Mouse (Mus musculus): ENCODE data around the gene Dhx38. TPM values are rescaled to one million over a fixed set of nuclear protein-coding genes. Genes with fewer than 3 reads are reported as not detected.

Dhx38 gene
- polyA plus RNA-seq, 1 experiment from 2014 or later, result 13.9 TPM

- no peaks in the 10 kb centered on the region for H3K9me3 ChIP-seq (replicated peaks; ENCODE audit: control insufficient read depth, low read length)
- no peak for ATAC-seq (replicated peaks; ENCODE audit: extremely low read depth, insufficient read depth, low FRiP score)
- H3K4me1 ChIP-seq (ENCODE audit: control insufficient read depth, insufficient read depth, low read length), result no peaks in the 10 kb centered on the region
- H3K36me3 ChIP-seq (ENCODE audit: control insufficient read depth, insufficient read depth), result no peaks in the 10 kb centered on the region
- WGBS, result 53% methylated on average over 4 of the region's 4 CpGs
- no peaks in the 10 kb centered on the region for H3K27me3 ChIP-seq (ENCODE audit: control insufficient read depth, insufficient read depth, low read length)
- H3K9ac ChIP-seq (ENCODE audit: low read length), result no peak overlapping the region
- no peak overlapping the region for H3K4me3 ChIP-seq (ENCODE audit: low read length)
- H3K27ac ChIP-seq (ENCODE audit: low read length), result no peak overlapping the region
- no peak overlapping the region for H3K4me2 ChIP-seq (ENCODE audit: low read depth, low read length)
These were observed 10.7 kb upstream of the Dhx38 start for GRCm38 (mm10) chr8:109576311-109576710.

- Histone ChIP-seq H3K27me3 (ENCODE audit: control insufficient read depth, insufficient read depth, low read length) (no peaks in the 10 kb centered on the region), H3K4me1 (ENCODE audit: control insufficient read depth, insufficient read depth, low read length) (peaks cover 3% of the 10 kb centered on the region), H3K27ac (ENCODE audit: low read length) (no peak overlapping the region), H3K9ac (ENCODE audit: low read length) (no peak overlapping the region), H3K4me3 (ENCODE audit: low read length) (no peak overlapping the region), H3K36me3 (ENCODE audit: control insufficient read depth, insufficient read depth) (peaks cover 6% of the 10 kb centered on the region), H3K9me3 (replicated peaks; ENCODE audit: control insufficient read depth, low read length) (no peaks in the 10 kb centered on the region), H3K4me2 (ENCODE audit: low read depth, low read length) (no peak overlapping the region)
- no peak for ATAC-seq (replicated peaks; ENCODE audit: extremely low read depth, insufficient read depth, low FRiP score)
- WGBS, result 85% methylated on average over 12 of the region's 12 CpGs
These were observed 5.5 kb upstream of the Dhx38 start for GRCm38 (mm10) chr8:109571139-109571538.

DNA sequence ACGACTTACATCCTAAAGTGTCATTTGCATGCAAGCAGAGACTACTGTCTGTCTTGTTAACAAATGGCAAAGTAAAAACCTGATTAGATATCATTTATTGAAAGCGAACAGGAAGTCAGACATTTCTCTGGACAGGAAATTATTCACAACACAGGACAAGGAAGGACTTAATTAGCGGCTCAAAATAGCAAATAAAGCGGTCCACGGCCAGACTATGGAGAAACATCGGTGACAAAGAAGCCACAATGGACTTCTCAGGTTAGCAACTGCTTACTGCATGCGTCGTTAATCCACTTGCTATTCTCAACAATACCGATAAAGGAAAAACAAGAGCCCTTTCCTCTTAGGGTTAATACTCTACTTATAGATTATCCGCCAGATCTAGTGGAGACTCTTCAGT is 895 bp downstream of the Dhx38 start:
- 5% methylated on average over 10 of the region's 10 CpGs for WGBS
- peak overlapping the region; percentile 96 for H3K4me3 ChIP-seq (ENCODE audit: low read length)

DNA sequence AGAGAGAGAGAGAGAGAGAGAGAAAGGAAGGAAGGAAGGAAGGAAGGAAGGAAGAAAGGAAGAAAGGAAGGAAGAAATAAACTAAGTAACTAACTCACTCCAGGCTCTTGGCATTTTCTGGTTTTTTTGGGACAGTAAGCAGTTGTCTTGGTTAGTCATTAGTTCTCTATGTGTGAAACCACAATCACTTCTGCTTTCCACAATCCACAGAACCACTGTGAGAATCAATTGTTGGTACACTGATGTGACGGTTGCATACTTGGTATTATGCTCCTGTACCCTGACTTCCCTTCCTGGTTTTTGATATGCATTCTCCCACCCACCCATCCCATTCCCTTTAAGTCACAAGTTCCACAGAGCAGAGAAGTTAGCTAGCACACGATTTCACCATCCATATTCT is 1.8 kb downstream of the Dhx38 start:
- Histone ChIP-seq H3K27ac (ENCODE audit: low read length) (no peak overlapping the region), H3K27me3 (ENCODE audit: control insufficient read depth, insufficient read depth, low read length) (no peaks in the 10 kb centered on the region), H3K4me1 (ENCODE audit: control insufficient read depth, insufficient read depth, low read length) (peaks cover 14% of the 10 kb centered on the region), H3K4me2 (ENCODE audit: low read depth, low read length) (0 out of 2 replicates have a peak overlapping the region, but pooled peaks have one; percentile 79), H3K4me3 (ENCODE audit: low read length) (no peak overlapping the region), H3K9me3 (replicated peaks; ENCODE audit: control insufficient read depth, low read length) (no peaks in the 10 kb centered on the region), H3K36me3 (ENCODE audit: control insufficient read depth, insufficient read depth) (peaks cover 35% of the 10 kb centered on the region), H3K9ac (ENCODE audit: low read length) (no peak overlapping the region)
- ATAC-seq (replicated peaks; ENCODE audit: extremely low read depth, insufficient read depth, low FRiP score), result no peak
- 68% methylated on average over 2 of the region's 2 CpGs for WGBS

More for the DNA sequence above, 895 bp downstream of the Dhx38 start:
- H3K27ac ChIP-seq (ENCODE audit: low read length), result peak overlapping the region; percentile 96
- peak overlapping the region; percentile 79 for H3K4me2 ChIP-seq (ENCODE audit: low read depth, low read length)
- peak overlapping the region; percentile 97 for H3K9ac ChIP-seq (ENCODE audit: low read length)
- no peak for ATAC-seq (replicated peaks; ENCODE audit: extremely low read depth, insufficient read depth, low FRiP score)
- H3K9me3 ChIP-seq (replicated peaks; ENCODE audit: control insufficient read depth, low read length), result no peaks in the 10 kb centered on the region
- no peaks in the 10 kb centered on the region for H3K27me3 ChIP-seq (ENCODE audit: control insufficient read depth, insufficient read depth, low read length)
- H3K36me3 ChIP-seq (ENCODE audit: control insufficient read depth, insufficient read depth), result peaks cover 32% of the 10 kb centered on the region
- peaks cover 14% of the 10 kb centered on the region for H3K4me1 ChIP-seq (ENCODE audit: control insufficient read depth, insufficient read depth, low read length)

DNA sequence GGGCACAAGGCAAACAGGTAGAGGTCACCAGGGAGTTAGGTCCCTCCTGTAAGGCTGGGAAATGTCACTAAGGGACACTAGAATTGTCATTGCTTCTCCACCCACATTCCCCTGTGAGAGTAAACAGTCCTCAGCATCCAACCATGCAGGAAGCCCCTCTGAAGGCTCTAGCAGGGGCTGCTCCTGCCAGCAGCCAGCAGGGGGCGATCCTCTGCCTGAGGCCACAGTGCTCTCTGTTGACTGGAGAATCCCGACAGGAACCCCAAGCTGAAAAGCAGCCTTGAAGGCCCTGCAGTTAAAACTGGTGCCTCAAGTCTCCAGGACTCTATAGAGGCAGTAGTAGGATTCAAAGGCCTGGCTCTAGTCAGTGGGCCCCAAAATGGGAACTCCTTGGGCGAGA is 14.0 kb downstream of the Dhx38 start:
- H3K9me3 ChIP-seq (replicated peaks; ENCODE audit: control insufficient read depth, low read length), result no peaks in the 10 kb centered on the region
- ATAC-seq (replicated peaks; ENCODE audit: extremely low read depth, insufficient read depth, low FRiP score), result no peak
- H3K4me3 ChIP-seq (ENCODE audit: low read length), result no peak overlapping the region
- no peaks in the 10 kb centered on the region for H3K27me3 ChIP-seq (ENCODE audit: control insufficient read depth, insufficient read depth, low read length)
- no peak overlapping the region for H3K27ac ChIP-seq (ENCODE audit: low read length)
- H3K4me2 ChIP-seq (ENCODE audit: low read depth, low read length), result no peak overlapping the region
- no peak overlapping the region for H3K9ac ChIP-seq (ENCODE audit: low read length)
- WGBS, result 40% methylated on average over 3 of the region's 3 CpGs
- peaks cover 95% of the 10 kb centered on the region for H3K36me3 ChIP-seq (ENCODE audit: control insufficient read depth, insufficient read depth)
- H3K4me1 ChIP-seq (ENCODE audit: control insufficient read depth, insufficient read depth, low read length), result no peaks in the 10 kb centered on the region

GRCm38 (mm10) chr8:109544049-109544448 is 21.6 kb downstream of the Dhx38 start:
- WGBS, result 50% methylated on average over 3 of the region's 3 CpGs
- H3K4me3 ChIP-seq (ENCODE audit: low read length), result no peak overlapping the region

GRCm38 (mm10) chr8:109542748-109543519 is 22.7 kb downstream of the Dhx38 start:
- no peaks in the 10 kb centered on the region for H3K27me3 ChIP-seq (ENCODE audit: control insufficient read depth, insufficient read depth, low read length)
- no peak overlapping the region for H3K4me3 ChIP-seq (ENCODE audit: low read length)
- H3K4me2 ChIP-seq (ENCODE audit: low read depth, low read length), result no peak overlapping the region
- no peak overlapping the region for H3K27ac ChIP-seq (ENCODE audit: low read length)
- H3K36me3 ChIP-seq (ENCODE audit: control insufficient read depth, insufficient read depth), result peaks cover 13% of the 10 kb centered on the region
- no peaks in the 10 kb centered on the region for H3K4me1 ChIP-seq (ENCODE audit: control insufficient read depth, insufficient read depth, low read length)
- H3K9ac ChIP-seq (ENCODE audit: low read length), result no peak overlapping the region
- 75% methylated on average over 8 of the region's 8 CpGs for WGBS
- no peak for ATAC-seq (replicated peaks; ENCODE audit: extremely low read depth, insufficient read depth, low FRiP score)
- no peaks in the 10 kb centered on the region for H3K9me3 ChIP-seq (replicated peaks; ENCODE audit: control insufficient read depth, low read length)

More at GRCm38 (mm10) chr8:109544049-109544448, 21.6 kb downstream of the Dhx38 start:
- no peaks in the 10 kb centered on the region for H3K9me3 ChIP-seq (replicated peaks; ENCODE audit: control insufficient read depth, low read length)
- no peak overlapping the region for H3K9ac ChIP-seq (ENCODE audit: low read length)
- ATAC-seq (replicated peaks; ENCODE audit: extremely low read depth, insufficient read depth, low FRiP score), result peak; percentile 49
- no peak overlapping the region for H3K27ac ChIP-seq (ENCODE audit: low read length)
- H3K27me3 ChIP-seq (ENCODE audit: control insufficient read depth, insufficient read depth, low read length), result no peaks in the 10 kb centered on the region
- H3K4me2 ChIP-seq (ENCODE audit: low read depth, low read length), result no peak overlapping the region
- no peaks in the 10 kb centered on the region for H3K4me1 ChIP-seq (ENCODE audit: control insufficient read depth, insufficient read depth, low read length)
- peaks cover 24% of the 10 kb centered on the region for H3K36me3 ChIP-seq (ENCODE audit: control insufficient read depth, insufficient read depth)

DNA sequence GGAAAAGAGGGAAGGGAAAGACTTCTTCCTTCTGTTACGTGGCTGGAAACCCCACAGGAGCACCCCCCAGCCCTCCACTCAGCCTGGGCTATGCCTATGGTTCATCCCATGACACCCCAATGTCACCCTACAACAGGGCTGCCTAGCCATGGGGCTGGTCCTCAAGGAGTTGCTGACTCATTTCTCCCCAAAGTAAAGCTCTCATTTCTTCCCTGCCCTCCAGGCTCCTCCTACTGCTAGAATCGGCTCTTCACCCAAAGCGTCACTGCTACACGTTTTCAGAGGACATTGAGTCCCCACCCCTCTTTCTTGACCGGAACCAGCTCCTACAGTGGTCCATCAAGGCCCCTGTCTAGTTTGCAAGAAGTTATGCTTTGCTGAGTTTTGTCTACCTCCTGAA is 23.5 kb downstream of the Dhx38 start:
- H3K4me1 ChIP-seq (ENCODE audit: control insufficient read depth, insufficient read depth, low read length), result no peaks in the 10 kb centered on the region
- no peak for ATAC-seq (replicated peaks; ENCODE audit: extremely low read depth, insufficient read depth, low FRiP score)

GRCm38 (mm10) chr8:109536703-109537102 is 29.0 kb downstream of the Dhx38 start:
- 4% methylated on average over 5 of the region's 5 CpGs for WGBS
- no peaks in the 10 kb centered on the region for H3K36me3 ChIP-seq (ENCODE audit: control insufficient read depth, insufficient read depth)
- peak overlapping the region; percentile 10; the same call in 1 of the 2 replicates for H3K9ac ChIP-seq (ENCODE audit: low read length)
- no peaks in the 10 kb centered on the region for H3K9me3 ChIP-seq (replicated peaks; ENCODE audit: control insufficient read depth, low read length)
- H3K27ac ChIP-seq (ENCODE audit: low read length), result no peak overlapping the region
- H3K4me1 ChIP-seq (ENCODE audit: control insufficient read depth, insufficient read depth, low read length), result peaks cover 3% of the 10 kb centered on the region
- H3K4me2 ChIP-seq (ENCODE audit: low read depth, low read length), result peak overlapping the region; percentile 55
- peak overlapping the region; percentile 26 for H3K4me3 ChIP-seq (ENCODE audit: low read length)
- peak; percentile 74 for ATAC-seq (replicated peaks; ENCODE audit: extremely low read depth, insufficient read depth, low FRiP score)
- no peaks in the 10 kb centered on the region for H3K27me3 ChIP-seq (ENCODE audit: control insufficient read depth, insufficient read depth, low read length)

More for the DNA sequence above, 23.5 kb downstream of the Dhx38 start:
- H3K4me3 ChIP-seq (ENCODE audit: low read length), result no peak overlapping the region
- 64% methylated on average over 5 of the region's 5 CpGs for WGBS
- no peaks in the 10 kb centered on the region for H3K27me3 ChIP-seq (ENCODE audit: control insufficient read depth, insufficient read depth, low read length)
- H3K36me3 ChIP-seq (ENCODE audit: control insufficient read depth, insufficient read depth), result peaks cover 5% of the 10 kb centered on the region; the same call in 1 of the 2 replicates
- no peak overlapping the region for H3K27ac ChIP-seq (ENCODE audit: low read length)
- H3K4me2 ChIP-seq (ENCODE audit: low read depth, low read length), result no peak overlapping the region
- H3K9me3 ChIP-seq (replicated peaks; ENCODE audit: control insufficient read depth, low read length), result no peaks in the 10 kb centered on the region
- H3K9ac ChIP-seq (ENCODE audit: low read length), result no peak overlapping the region

Measured in heart, embryonic 16.5 days (tissue).